Mouse (Mus musculus): ENCODE measurements at regions not wholly inside any gene's neighbourhood (a gene's known extent, or its start where the extent isn't known, plus 50 kb on each side); places are given as distances from the start of the nearest gene placed in this dataset.

DNA sequence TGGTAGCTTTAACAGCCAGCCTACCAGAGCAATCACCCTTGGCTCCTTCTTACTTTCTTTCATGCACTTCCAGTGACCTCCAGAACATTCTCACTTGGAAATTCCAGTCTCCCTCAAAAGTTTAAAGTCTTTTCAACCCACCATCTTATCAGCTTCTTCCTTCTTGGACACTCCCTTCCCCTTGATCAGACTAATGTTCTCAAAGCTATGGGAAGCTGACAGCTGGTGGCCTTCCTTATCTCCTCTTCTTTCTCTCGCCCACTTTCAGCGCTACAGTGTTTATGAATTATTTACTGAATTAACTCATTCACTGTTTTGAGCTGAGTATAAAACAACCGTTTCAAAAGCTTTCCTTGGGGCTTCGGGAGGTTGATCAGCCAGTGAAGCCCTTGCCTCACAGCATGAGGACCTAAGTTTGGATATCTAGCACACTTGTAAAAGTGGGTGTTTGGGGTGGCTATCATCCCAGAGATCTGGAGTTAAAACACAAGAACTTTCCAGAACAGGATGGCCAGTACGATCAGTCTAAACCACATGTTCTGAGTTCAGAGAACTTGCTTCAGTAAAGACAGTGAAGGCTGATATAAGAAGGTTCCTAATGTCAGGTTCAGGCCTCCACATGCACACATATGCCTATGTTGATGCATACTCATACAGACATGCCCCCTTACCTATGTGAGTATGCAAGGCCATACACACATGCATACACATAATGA lies 59.7 kb upstream of the Ikzf2 start:
- intact Hi-C loops (cut with DNase I), result no loop called here
- no peak for DNase-seq (ENCODE audit: low spot score in 2 of 2)

DNA sequence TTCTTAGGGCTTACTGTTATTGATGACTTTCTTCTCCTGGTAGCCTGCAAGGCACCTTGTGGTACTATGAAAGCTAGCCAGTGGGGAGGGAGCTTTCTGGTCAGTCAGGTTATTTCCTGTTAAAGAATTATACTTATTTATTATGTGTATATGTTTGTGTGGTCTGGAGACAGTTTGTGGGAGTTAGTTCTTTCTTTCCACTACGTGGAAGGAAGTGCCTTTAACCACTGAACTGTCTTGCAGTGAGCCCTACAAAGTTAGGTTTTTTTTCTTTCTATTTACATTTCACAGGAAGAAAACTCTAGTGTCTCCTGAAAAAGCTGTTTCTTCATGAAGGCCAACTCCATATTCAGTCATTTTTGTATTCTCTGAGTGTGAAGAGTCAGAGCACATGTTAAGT lies 65.7 kb upstream of the Ikzf2 start:
- intact Hi-C loops (cut with DNase I), result no loop called here
- DNase-seq (ENCODE audit: low spot score in 2 of 2), result no peak

DNA sequence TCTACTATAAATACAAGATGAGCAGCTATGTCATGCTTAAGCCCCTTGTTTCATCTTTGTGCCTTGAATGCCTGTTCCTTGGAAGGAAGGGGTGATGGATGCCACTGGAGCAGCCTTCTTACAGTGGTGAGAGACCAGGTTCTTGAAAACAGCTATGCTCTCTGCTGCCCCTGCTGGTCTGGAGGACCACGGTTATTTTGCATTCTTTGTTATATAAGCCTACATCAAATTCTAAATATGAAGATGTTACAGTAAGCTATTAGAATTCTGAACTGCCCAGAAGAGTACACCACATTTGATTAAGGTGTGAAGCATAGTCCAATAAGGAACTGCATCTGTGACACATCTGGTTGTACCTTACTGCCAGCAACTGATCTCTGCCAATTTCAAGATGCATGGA lies 69.1 kb upstream of the Spag16 start:
- intact Hi-C loops (cut with DNase I), result no loop called here
- no peak for DNase-seq (ENCODE audit: low spot score in 2 of 2)

DNA sequence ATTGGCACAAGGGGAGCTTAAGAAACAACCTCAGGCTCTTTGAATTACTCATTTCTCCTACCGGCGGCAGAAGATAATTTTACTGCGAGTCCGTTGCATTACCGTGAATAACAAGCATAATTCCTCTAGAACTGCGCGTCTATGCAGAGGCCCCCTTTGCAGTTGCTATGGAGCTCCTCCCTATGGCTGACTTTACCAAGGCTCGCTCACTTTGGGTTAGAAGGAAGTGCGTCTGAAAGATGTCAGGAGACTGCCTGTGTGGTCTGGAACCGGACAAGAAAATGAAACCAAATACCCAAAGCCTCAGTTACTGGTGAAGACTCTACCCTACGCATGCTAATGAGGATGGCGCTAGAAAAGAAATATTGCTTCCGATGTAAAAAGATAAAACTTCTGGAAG lies 67.2 kb upstream of the Spag16 start:
- intact Hi-C loops (cut with DNase I), result no loop called here
- DNase-seq (ENCODE audit: low spot score in 2 of 2), result peak; percentile 13 to 42

DNA sequence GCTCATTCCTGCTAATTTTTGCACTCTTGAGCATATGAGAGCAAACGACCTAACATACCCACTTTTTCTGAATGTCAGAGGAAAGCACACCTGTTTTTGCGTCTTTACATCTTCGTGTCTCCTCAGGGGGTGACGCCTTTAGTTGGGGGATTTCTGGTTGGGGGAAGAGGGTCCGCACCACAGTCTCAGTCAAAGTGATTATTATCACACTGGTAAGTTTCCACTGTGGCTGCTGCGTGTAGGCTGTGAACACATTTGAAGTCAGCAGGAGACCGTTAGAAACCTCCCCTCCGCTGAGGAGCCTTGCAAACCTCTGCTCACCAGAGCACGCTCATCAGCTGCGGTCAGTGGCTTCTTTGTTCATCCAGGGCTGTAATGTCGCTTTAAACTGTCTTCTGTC lies 58.1 kb upstream of the Spag16 start:
- intact Hi-C loops (cut with DNase I), result no loop called here
- DNase-seq (ENCODE audit: low spot score in 2 of 2), result no peak

DNA sequence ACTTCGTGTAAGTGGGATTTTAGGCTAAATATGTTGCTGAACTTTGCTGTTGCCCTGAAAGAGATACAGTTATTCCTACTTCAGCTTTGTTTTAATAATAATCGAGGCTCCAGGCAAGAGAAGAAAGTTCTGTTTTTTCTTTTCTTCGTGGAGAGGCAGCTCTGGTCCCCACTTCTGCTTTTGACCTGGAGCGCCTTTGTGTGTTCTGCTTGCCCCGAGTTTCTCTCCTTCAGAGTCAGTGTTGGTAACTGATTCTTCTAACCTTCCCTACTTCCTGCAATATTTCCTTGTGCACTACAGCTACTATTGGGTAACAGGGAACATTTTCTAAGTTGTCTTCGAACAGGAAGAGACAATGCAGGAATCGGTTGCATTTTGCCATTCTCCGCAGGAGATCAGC lies 56.6 kb upstream of the Spag16 start:
- intact Hi-C loops (cut with DNase I), result loop anchor here (10.0 kb wide), 1 partner anchor 605 kb away; no protein-coding TSS in a partner anchor
- no peak for DNase-seq (ENCODE audit: low spot score in 2 of 2)

DNA sequence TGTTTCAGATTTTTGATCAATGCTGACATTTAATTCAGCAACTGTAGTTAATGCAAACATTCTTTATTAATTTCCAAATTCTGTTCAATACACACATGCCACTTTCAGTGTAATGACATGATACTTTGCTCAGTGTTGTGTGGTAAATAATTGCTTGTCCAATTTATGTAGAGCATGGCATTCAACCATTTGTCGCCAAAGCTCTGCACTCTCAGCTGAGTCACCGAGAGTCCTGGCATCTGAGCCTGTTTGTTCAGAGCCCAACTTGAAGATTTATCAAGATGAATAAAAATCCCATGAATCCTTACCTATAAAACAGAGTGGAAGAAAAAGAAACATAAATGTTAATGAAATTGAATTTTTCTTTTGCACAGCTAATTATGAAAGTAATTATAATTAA lies 55.3 kb upstream of the Spag16 start:
- intact Hi-C loops (cut with DNase I), result loop anchor here (10.0 kb wide), 1 partner anchor 607 kb away; no protein-coding TSS in a partner anchor
- no peak for DNase-seq (ENCODE audit: low spot score in 2 of 2)

DNA sequence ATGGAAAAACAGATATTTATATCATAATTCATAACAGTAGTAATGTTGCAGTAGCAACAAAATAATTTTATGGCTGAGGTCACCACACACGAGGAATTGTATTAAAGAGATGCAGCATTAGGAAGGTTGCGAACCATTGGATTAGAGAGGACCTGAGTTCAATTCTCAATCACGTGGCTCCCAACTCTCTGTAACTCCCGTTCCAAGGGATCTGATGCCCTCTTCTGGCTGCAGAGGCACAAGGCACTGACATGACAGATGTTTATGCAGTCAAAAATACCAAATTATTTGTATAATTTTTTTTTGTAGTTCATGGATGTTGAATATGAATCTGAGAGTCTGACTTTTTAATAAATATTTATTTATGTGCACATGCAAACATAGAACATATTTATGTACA lies 51.2 kb upstream of the Spag16 start:
- no peak for DNase-seq (ENCODE audit: low spot score in 2 of 2)
- intact Hi-C loops (cut with DNase I), result loop anchor here (5.0 to 10.0 kb wide), 3 partner anchors 443 to 611 kb away; no protein-coding TSS in a partner anchor
